Mouse (Mus musculus) megakaryocyte, embryonic 14.5 days (primary cell): Measurements from ENCODE around the gene Slc5a11.

Experiments used
- FLI1 ChIP-seq: IDR thresholded peaks from 2 replicates; pipeline ENCODE4 v1.6.1; 2012; ENCODE audit warnings: low read length, inconsistent platforms, mixed read lengths
- GATA1 ChIP-seq: IDR thresholded peaks from 3 replicates; pipeline ENCODE4 v1.6.1; 2012; ENCODE audit warnings: mixed read lengths, low read length, inconsistent platforms, borderline replicate concordance

DNA sequence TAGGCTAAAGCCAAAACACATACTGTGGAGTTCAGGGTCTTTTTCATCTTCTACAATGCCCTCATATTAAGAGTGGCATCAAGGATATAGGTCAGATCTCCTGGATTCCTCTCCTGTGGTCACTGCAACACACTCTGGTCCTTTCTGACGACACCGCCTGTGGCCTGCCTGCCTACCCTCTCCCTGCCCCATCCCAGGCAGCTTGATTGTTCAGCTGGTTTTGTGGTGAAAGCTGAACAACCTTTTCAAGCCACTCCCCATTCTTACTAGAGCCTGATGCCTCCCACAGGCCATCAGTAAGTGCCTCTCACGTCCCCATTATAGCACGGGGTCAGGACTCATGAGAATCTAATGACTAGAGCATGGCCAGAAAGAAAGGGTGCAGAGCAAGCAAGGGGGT lies 74.6 kb downstream of the Slc5a11 start:
- TF ChIP-seq GATA1 (no peak), FLI1 (no peak)
